Mouse (Mus musculus) intestine, embryonic 16.5 days (tissue): ENCODE results near the gene Nhsl2. TPM values are rescaled to one million over a fixed set of nuclear protein-coding genes. Genes with fewer than 3 reads are reported as not detected.

ENCODE experiments used
- ATAC-seq: fragments of 200-750 bp; cut with Nextera tagmentation; 2 replicates; pipeline ENCODE4 v1.8.0; 2017; ENCODE audit warnings: moderate TSS enrichment, moderate library complexity
- H3K27ac ChIP-seq: fragments of 300-500 bp; sonication (generic); 2 replicates; pipeline ENCODE4 v1.5.1; 2014; ENCODE audit warnings: mild to moderate bottlenecking, low read length
- H3K27me3 ChIP-seq: fragments of 300-500 bp; sonication (generic); replicated peaks from 2 replicates; pipeline ENCODE4 v1.6.1; 2014; ENCODE audit warnings: low read length, control low read depth, mixed read lengths; ENCODE audit not compliant: control insufficient read depth, insufficient read depth
- H3K36me3 ChIP-seq: fragments of 300-500 bp; sonication (generic); 2 replicates; pipeline ENCODE4 v1.6.1; 2014; ENCODE audit warnings: low read length, control low read depth; ENCODE audit not compliant: control insufficient read depth, insufficient read depth
- H3K4me1 ChIP-seq: fragments of 300-500 bp; sonication (generic); 2 replicates; pipeline ENCODE4 v1.6.1; 2014; ENCODE audit warnings: low read length, control low read depth, mixed read lengths; ENCODE audit not compliant: control insufficient read depth, insufficient read depth
- H3K4me2 ChIP-seq: fragments of 300-500 bp; sonication (generic); 2 replicates; pipeline ENCODE4 v1.6.1; 2014; ENCODE audit warnings: low read depth, low read length, control low read depth
- H3K4me3 ChIP-seq: fragments of 300-500 bp; sonication (generic); 2 replicates; pipeline ENCODE4 v1.5.1; 2014; ENCODE audit warnings: mild to moderate bottlenecking, low read length
- H3K9ac ChIP-seq: fragments of 300-500 bp; sonication (generic); 2 replicates; pipeline ENCODE4 v1.6.1; 2014; ENCODE audit warnings: low read depth, low read length
- H3K9me3 ChIP-seq: fragments of 300-500 bp; sonication (generic); 2 replicates; pipeline ENCODE4 v1.6.1; 2016; ENCODE audit warnings: low read length, control low read depth; ENCODE audit not compliant: control insufficient read depth
- WGBS: fragments of 180-500 bp; shearing (Covaris S2); extraction: QIAGEN DNeasy Blood & Tissue Kit; methylation state at CpG from one replicate; pipeline ENCODE4 v1.1.7; 2014; 5-methylcytosine and 5-hydroxymethylcytosine counted together
- polyA plus RNA-seq: library from polyadenylated mRNA; unstranded; fragments of >200 nt; fragmentation: Nextera tagmentation; extraction: Ambion mirVana; gene quantifications from 2 replicates; pipeline ENCODE4 v1.2.1, GENCODE M21; 2015

Gene Nhsl2
- polyA plus RNA-seq, 1 experiment from 2014 or later = 6.9 TPM

DNA sequence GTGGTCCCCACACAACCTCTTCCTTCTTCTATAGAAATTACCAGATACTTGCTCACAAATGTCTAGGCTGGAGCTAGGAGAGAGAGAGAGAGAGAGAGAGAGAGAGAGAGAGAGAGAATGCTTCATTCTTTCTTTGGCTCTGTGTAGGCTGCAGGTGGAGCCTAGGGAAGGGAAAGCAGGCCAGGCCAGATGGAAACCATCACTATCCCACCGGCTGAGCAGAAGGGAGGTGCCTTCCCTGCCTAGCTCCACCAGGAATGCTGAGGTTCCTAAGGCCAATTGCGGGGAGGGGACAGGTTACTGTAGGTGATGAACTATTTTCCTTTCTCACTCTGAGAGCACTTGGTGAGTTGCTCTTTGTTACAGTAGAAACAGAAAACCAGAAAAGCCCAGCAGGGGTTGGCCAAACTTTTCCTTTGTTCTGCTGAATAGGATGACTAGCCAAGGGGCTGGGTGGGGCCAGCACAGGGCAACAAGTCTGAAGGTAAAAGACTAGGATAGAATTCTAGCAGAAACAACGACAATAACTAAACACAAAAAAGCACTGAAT, 86.2 kb downstream of the Nhsl2 start:
- Histone ChIP-seq H3K27ac (no peak overlapping the region), H3K4me3 (no peak overlapping the region), H3K9ac (no peak overlapping the region), H3K36me3 (no peaks in the 10 kb centered on the region), H3K9me3 (no peaks in the 10 kb centered on the region), H3K4me1 (no peaks in the 10 kb centered on the region), H3K4me2 (no peak overlapping the region), H3K27me3 (peaks cover 14% of the 10 kb centered on the region)
- WGBS = 46% methylated on average over 3 of the region's 3 CpGs
- no peak for ATAC-seq

DNA sequence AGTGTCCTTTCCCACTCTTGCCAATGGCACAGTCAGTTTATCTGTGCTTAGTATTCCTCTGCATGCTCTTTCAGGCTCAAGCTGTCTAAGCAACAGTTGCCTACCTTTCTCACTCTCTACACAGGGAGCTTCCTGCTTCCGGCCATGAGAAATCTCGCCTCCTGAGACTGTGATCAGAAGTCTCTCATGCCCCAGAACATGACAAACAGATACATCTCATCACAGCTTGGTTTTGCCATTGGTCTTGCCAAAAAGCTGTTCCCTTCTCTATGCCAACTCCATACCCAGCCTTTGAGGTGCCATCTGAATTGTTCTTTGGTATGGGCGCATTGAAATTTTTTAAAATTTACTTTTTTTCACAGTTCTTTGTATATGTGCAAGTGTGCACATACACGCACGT, 90.3 kb downstream of the Nhsl2 start:
- H3K4me3 ChIP-seq = no peak overlapping the region
- ATAC-seq = no peak
- no peak overlapping the region for H3K27ac ChIP-seq
- H3K9me3 ChIP-seq = no peaks in the 10 kb centered on the region
- no peak overlapping the region for H3K9ac ChIP-seq
- H3K4me2 ChIP-seq = no peak overlapping the region
- H3K36me3 ChIP-seq = no peaks in the 10 kb centered on the region
- H3K4me1 ChIP-seq = no peaks in the 10 kb centered on the region
- 90% methylated on average over 5 of the region's 5 CpGs for WGBS
- H3K27me3 ChIP-seq = peaks cover 11% of the 10 kb centered on the region

DNA sequence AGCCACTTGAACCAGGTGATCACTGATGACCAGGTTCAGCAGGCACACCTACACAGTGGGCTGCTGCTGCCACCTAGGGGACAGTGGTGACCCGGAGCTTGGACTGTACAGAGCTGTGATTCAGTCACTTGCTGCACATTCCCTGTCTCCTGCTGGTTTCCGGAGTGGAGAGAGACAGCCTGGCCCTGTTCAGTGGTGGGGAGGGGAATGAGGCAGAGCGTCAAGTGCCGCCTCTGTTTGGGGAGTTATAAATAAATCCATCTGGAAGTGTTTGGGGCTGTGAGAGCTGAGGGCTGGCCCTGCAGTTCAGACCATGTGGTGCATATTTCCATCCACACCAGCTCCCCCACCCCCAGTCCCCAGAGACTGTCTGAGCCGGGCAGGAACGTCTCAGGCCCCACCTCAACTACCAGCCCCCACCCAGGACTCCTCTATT, 93.3 kb downstream of the Nhsl2 start:
- H3K4me2 ChIP-seq = no peak overlapping the region
- WGBS = 25% methylated on average over 6 of the region's 6 CpGs
- H3K9ac ChIP-seq = no peak overlapping the region
- no peak overlapping the region for H3K27ac ChIP-seq
- ATAC-seq = peak; percentile 92
- no peak overlapping the region for H3K4me3 ChIP-seq
- no peaks in the 10 kb centered on the region for H3K4me1 ChIP-seq
- H3K9me3 ChIP-seq = no peaks in the 10 kb centered on the region
- H3K27me3 ChIP-seq = peaks cover 13% of the 10 kb centered on the region
- H3K36me3 ChIP-seq = no peaks in the 10 kb centered on the region

DNA sequence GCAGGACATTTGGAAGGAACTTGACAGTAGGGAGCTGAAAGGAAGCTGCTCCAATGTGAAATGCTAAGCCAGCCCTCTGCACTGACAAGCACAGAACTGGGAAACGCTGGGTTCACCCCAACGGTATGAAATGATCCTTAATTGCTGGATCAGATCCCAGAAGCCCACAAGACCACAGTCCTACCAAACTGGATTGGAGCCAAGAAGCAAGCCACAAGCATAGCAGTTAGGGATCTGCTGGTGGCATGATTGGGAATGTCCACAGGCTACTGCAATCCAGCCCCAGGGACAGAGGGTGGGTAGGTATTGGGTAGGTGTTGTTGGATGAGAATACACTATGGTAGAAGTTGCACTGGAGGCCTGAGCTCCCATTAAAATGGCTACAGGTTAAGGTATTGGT, 94.6 kb downstream of the Nhsl2 start:
- 50% methylated on average over 2 of the region's 2 CpGs for WGBS
- Histone ChIP-seq H3K4me1 (no peaks in the 10 kb centered on the region), H3K27me3 (peaks cover 17% of the 10 kb centered on the region), H3K27ac (no peak overlapping the region), H3K4me2 (no peak overlapping the region), H3K4me3 (no peak overlapping the region), H3K9ac (no peak overlapping the region), H3K36me3 (no peaks in the 10 kb centered on the region), H3K9me3 (no peaks in the 10 kb centered on the region)
- ATAC-seq = no peak

DNA sequence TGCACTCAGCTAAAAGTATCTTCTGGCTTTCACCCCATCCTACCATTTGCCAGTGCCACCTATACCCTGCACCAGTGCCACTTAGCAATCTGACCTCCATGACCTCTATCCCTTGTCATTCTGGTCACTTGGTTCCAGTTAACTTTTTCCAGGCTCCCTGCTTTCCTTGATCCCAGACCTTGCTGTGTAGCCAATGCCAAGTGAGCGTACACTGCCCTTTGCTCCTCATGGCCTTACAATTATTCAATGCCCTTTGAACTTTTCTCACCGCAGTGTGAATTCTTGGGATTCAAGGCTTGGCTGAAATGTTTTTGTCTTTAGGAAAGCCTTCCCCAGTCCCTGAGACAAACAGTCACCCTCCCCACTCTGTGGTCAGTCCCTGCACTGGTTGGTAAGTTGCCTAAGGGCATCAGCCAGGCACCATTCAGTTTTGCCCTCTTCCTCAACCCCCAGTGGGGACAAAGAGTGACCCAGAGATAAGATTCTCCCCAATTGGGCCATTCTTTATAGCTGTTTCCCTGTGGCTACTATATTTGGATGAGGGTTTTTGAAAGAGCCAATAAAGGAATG, 95.7 kb downstream of the Nhsl2 start:
- H3K36me3 ChIP-seq = no peaks in the 10 kb centered on the region
- WGBS = 73% methylated on average over 2 of the region's 2 CpGs
- H3K9me3 ChIP-seq = no peaks in the 10 kb centered on the region
- peaks cover 12% of the 10 kb centered on the region for H3K27me3 ChIP-seq
- ATAC-seq = no peak
- H3K4me3 ChIP-seq = no peak overlapping the region
- no peaks in the 10 kb centered on the region for H3K4me1 ChIP-seq
- no peak overlapping the region for H3K4me2 ChIP-seq
- no peak overlapping the region for H3K27ac ChIP-seq
- no peak overlapping the region for H3K9ac ChIP-seq

DNA sequence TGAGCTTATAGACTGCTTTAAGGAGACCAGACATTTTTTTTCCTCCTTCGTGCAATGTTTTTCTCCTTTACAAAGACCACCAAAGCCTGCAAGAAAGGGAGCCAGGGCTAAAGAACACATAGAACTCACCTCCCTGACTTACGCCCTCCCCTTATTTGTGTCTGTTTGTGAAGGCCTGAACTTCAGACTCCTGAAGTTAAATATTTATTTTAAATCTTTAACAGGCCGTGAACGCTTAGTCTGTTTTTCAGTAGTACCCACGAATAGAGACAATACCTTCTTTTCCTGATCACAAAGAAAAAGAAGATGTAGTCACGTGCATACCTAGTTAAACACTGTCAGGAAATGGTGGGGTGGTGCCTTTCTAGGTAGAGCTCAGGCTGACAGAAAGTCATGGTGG, 103.3 kb downstream of the Nhsl2 start:
- no peak overlapping the region for H3K4me2 ChIP-seq
- H3K27ac ChIP-seq = no peak overlapping the region
- ATAC-seq = no peak
- H3K9me3 ChIP-seq = no peaks in the 10 kb centered on the region
- WGBS = 55% methylated on average over 6 of the region's 6 CpGs
- H3K4me1 ChIP-seq = no peaks in the 10 kb centered on the region
- peaks cover 12% of the 10 kb centered on the region for H3K27me3 ChIP-seq
- no peaks in the 10 kb centered on the region for H3K36me3 ChIP-seq
- H3K4me3 ChIP-seq = no peak overlapping the region
- H3K9ac ChIP-seq = no peak overlapping the region

DNA sequence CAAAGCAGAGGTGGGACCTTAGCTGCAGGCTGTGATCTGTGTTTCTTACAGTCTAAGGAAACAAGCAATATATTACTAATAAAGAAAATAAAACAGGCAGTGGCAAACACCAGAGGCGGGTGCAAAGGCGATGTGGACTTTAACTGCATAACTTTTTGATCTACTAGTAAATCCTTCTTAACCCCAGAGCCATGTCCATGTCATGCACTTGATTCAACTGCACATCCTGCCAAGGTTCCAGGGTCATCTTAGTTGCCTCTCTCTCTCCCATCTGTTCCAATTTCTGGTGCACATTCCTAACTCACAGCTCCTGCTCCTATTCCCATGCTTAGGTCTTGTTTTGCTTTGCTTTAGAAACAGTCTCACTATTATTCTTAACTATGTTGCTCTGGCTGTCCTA, 104.1 kb downstream of the Nhsl2 start:
- no peak for ATAC-seq
- Histone ChIP-seq H3K27me3 (peaks cover 8% of the 10 kb centered on the region), H3K36me3 (no peaks in the 10 kb centered on the region), H3K4me2 (no peak overlapping the region), H3K4me1 (no peaks in the 10 kb centered on the region), H3K9me3 (no peaks in the 10 kb centered on the region), H3K4me3 (no peak overlapping the region), H3K27ac (no peak overlapping the region), H3K9ac (no peak overlapping the region)
- 88% methylated on average over 2 of the region's 2 CpGs for WGBS

DNA sequence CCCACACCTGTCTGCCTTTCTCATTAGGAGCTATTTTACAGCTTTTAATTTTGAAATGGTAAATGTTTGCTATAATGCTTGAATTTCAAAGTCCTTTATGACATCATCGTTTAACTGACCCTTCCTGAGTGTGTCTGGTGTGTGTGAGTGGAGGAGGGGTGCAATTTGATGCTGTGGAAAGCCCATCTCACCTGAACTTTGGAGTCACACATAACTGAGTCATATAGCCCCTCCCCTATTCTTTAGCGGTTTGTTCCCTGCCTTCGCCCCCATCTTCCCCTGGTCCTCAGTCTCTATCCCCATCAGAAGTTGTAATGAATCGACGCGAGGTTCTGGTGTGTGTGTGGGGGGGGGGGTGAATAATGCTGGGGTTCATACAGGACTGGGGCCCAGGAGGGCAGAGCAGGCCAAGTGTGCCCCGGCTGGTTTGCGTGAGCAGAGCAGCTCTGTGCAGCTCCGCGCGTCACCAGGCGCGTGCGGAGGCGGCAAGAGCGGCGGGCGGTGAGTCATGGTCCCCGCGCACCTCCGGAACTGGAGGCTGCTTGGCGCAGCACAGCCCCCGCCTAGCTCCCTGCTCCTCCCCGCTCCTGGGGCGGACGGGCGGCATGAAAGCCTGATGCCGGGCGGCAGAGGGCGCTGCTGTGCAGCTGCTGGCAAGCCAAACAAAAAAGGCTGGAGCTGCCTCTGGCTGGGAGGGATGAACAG, 104.8 kb downstream of the Nhsl2 start:
- Histone ChIP-seq H3K36me3 (no peaks in the 10 kb centered on the region), H3K4me3 (peak overlapping the region; percentile 33), H3K27ac (no peak overlapping the region), H3K4me2 (peak overlapping the region; percentile 60), H3K4me1 (no peaks in the 10 kb centered on the region), H3K9me3 (no peaks in the 10 kb centered on the region), H3K9ac (no peak overlapping the region), H3K27me3 (peaks cover 8% of the 10 kb centered on the region)
- 9% methylated on average over 25 of the region's 30 CpGs for WGBS
- peak; percentile 98 for ATAC-seq

DNA sequence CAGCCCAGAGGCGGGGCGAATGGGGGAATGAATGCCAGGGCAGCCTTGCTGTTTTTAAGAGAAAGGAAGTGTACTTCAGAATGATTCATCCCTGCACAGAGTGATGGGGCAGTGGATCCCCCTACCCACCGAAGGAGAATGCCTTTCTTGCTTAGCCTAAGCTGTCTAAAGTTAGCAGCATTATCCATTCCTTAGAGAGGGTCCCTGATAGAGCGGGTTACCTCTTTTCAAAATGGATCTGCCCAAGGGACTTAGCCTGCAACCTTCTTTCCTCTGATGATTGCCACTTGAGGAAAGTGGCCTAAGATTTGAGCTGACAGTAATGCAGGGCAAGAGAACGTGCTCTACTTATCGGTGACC, 105.3 kb downstream of the Nhsl2 start:
- H3K27me3 ChIP-seq = peaks cover 10% of the 10 kb centered on the region
- H3K9ac ChIP-seq = no peak overlapping the region
- WGBS = 43% methylated on average over 6 of the region's 6 CpGs
- no peak overlapping the region for H3K27ac ChIP-seq
- no peaks in the 10 kb centered on the region for H3K36me3 ChIP-seq
- H3K4me3 ChIP-seq = 0 out of 2 replicates have a peak overlapping the region, but pooled peaks have one; percentile 1
- no peaks in the 10 kb centered on the region for H3K9me3 ChIP-seq
- no peak for ATAC-seq
- peak overlapping the region; percentile 60 for H3K4me2 ChIP-seq
- no peaks in the 10 kb centered on the region for H3K4me1 ChIP-seq
